Mouse (Mus musculus) heart, embryonic 10.5 days (tissue): ENCODE results near the gene Smim26. TPM values are rescaled to one million over a fixed set of nuclear protein-coding genes. Genes with fewer than 3 reads are reported as not detected.

Experiments
- DNase-seq: peaks from one replicate; pipeline ENCODE4 v3.0.0-alpha.2; 2017; ENCODE audit warnings: low spot score
- H3K27ac ChIP-seq: fragments of 300-500 bp; sonication (generic); 2 replicates; pipeline ENCODE4 v1.5.1; 2016; ENCODE audit warnings: mild to moderate bottlenecking
- H3K27me3 ChIP-seq: fragments of 300-500 bp; sonication (generic); 2 replicates; pipeline ENCODE4 v1.6.1; 2016; ENCODE audit warnings: mild to moderate bottlenecking; ENCODE audit not compliant: poor library complexity, insufficient read depth, severe bottlenecking
- H3K36me3 ChIP-seq: fragments of 300-500 bp; sonication (generic); 2 replicates; pipeline ENCODE4 v1.6.1; 2016; ENCODE audit warnings: mild to moderate bottlenecking, moderate library complexity
- H3K4me1 ChIP-seq: fragments of 300-500 bp; sonication (generic); 2 replicates; pipeline ENCODE4 v1.6.1; 2016; ENCODE audit warnings: mild to moderate bottlenecking
- H3K4me3 ChIP-seq: fragments of 300-500 bp; sonication (generic); 2 replicates; pipeline ENCODE4 v1.5.1; 2016; ENCODE audit warnings: mild to moderate bottlenecking, moderate library complexity
- H3K9me3 ChIP-seq: fragments of 300-500 bp; sonication (generic); 2 replicates; pipeline ENCODE4 v1.6.1; 2016; ENCODE audit warnings: mild to moderate bottlenecking, moderate library complexity
- WGBS: fragments of 180-500 bp; shearing (Covaris S2); methylation state at CpG from one replicate; pipeline ENCODE4 v1.1.7; 2016; 5-methylcytosine and 5-hydroxymethylcytosine counted together
- microRNA-seq: library from miRNA; unstranded; fragments of <30 nt; microRNA quantifications from one replicate; pipeline ENCODE4, GENCODE M21; 2017
- polyA plus RNA-seq: library from polyadenylated mRNA; unstranded; fragments of >200 nt; fragmentation: Nextera tagmentation; extraction: Ambion mirVana; gene quantifications from 2 replicates; pipeline ENCODE4 v1.2.1, GENCODE M21; 2016

Gene Smim26
- polyA plus RNA-seq, 1 experiment from 2014 or later: 36.1 TPM

- Histone ChIP-seq H3K9me3 (no peaks in the 10 kb centered on the region), H3K36me3 (no peaks in the 10 kb centered on the region), H3K4me1 (peaks cover 8% of the 10 kb centered on the region; the same call in 1 of the 2 replicates), H3K4me3 (no peak overlapping the region), H3K27ac (no peak overlapping the region), H3K27me3 (no peaks in the 10 kb centered on the region)
- 70% methylated on average over 7 of the region's 7 CpGs for WGBS
- DNase-seq: no peak
These were observed 46.2 kb downstream of the Smim26 start for GRCm38 (mm10) chr2:144640101-144640500.

GRCm38 (mm10) chr2:144641991-144642390 is 48.1 kb downstream of the Smim26 start:
- Histone ChIP-seq H3K4me1 (peaks cover 8% of the 10 kb centered on the region; the same call in 1 of the 2 replicates), H3K27me3 (no peaks in the 10 kb centered on the region), H3K9me3 (no peaks in the 10 kb centered on the region), H3K4me3 (no peak overlapping the region), H3K36me3 (no peaks in the 10 kb centered on the region), H3K27ac (no peak overlapping the region)
- WGBS: 90% methylated on average over 4 of the region's 4 CpGs
- no peak for DNase-seq

Small RNA genes lying within 50 kb of the gene (microRNA-seq; reads per million reads assigned to microRNA genes)
- gene Gm24823: not detected

Other genes starting within 250 kb of the Smim26 start
- 35.3 and 40.7 TPM in 2 replicates for gene Kat14, start 225.1 kb upstream of the Smim26 start, polyA plus RNA-seq
- gene Pet117, start 225.1 kb upstream of the Smim26 start, polyA plus RNA-seq: not detected in 2 replicates
- gene Dzank1, start 66.6 kb upstream of the Smim26 start, polyA plus RNA-seq: 0.45 and 0.62 TPM in 2 replicates
- 23.6 and 24.2 TPM in 2 replicates for gene Polr3f, start 66.3 kb upstream of the Smim26 start, polyA plus RNA-seq
- 37.3 and 53.8 TPM in 2 replicates for gene Rbbp9, start 43.2 kb upstream of the Smim26 start, polyA plus RNA-seq
- 68.4 and 77.7 TPM in 2 replicates for gene Sec23b, start 37.8 kb upstream of the Smim26 start, polyA plus RNA-seq
- 32.2 and 37.1 TPM in 2 replicates for gene Dtd1, start 5.8 kb downstream of the Smim26 start, polyA plus RNA-seq
- gene Scp2d1, start 229.6 kb downstream of the Smim26 start, polyA plus RNA-seq: not detected in 2 replicates